Mouse (Mus musculus) heart, postnatal 0 days (tissue): ENCODE results near the gene Trip6. TPM values are rescaled to one million over a fixed set of nuclear protein-coding genes. Genes with fewer than 3 reads are reported as not detected.

Source experiments
- ATAC-seq: fragments of 200-750 bp; cut with Nextera tagmentation; 2 replicates; pipeline ENCODE4 v1.8.0; 2017; ENCODE audit warnings: low read depth, moderate number of reproducible peaks, moderate library complexity; ENCODE audit not compliant: insufficient read depth
- DNase-seq: peaks from one replicate; pipeline ENCODE4 v3.0.0-alpha.2; 2016; ENCODE audit warnings: low spot score
- H3K27ac ChIP-seq: fragments of 300-500 bp; sonication (generic); 2 replicates; pipeline ENCODE4 v1.5.1; 2014; ENCODE audit warnings: low read depth, mild to moderate bottlenecking
- H3K27me3 ChIP-seq: fragments of 300-500 bp; sonication (generic); 2 replicates; pipeline ENCODE4 v1.6.1; 2014; ENCODE audit warnings: low read length, mixed read lengths; ENCODE audit not compliant: control insufficient read depth, insufficient read depth
- H3K36me3 ChIP-seq: fragments of 300-500 bp; sonication (generic); replicated peaks from 2 replicates; pipeline ENCODE4 v1.6.1; 2014; ENCODE audit warnings: low read length, mixed read lengths; ENCODE audit not compliant: control insufficient read depth, insufficient read depth
- H3K4me1 ChIP-seq: fragments of 300-500 bp; sonication (generic); 2 replicates; pipeline ENCODE4 v1.6.1; 2014; ENCODE audit warnings: antibody characterized with exemption; ENCODE audit not compliant: control insufficient read depth, insufficient read depth
- H3K4me2 ChIP-seq: fragments of 300-500 bp; sonication (generic); 2 replicates; pipeline ENCODE4 v1.6.1; 2014; ENCODE audit warnings: low read depth, mild to moderate bottlenecking, low read length, moderate library complexity
- H3K4me3 ChIP-seq: fragments of 300-500 bp; sonication (generic); 2 replicates; pipeline ENCODE4 v1.5.1; 2014; ENCODE audit warnings: low read depth, low read length
- H3K9ac ChIP-seq: fragments of 300-500 bp; sonication (generic); replicated peaks from 2 replicates; pipeline ENCODE4 v1.6.1; 2014; ENCODE audit warnings: low read depth, low read length, mixed read lengths
- H3K9me3 ChIP-seq: fragments of 300-500 bp; sonication (generic); replicated peaks from 2 replicates; pipeline ENCODE4 v1.6.1; 2016; ENCODE audit warnings: low read length; ENCODE audit not compliant: control insufficient read depth
- CTCF ChIP-seq: IDR thresholded peaks from 2 replicates; pipeline ENCODE4 v1.5.1; 2016; ENCODE audit warnings: antibody characterized with exemption, control low read depth, low read depth
- EP300 ChIP-seq: IDR thresholded peaks from 2 replicates; pipeline ENCODE4 v1.6.1; 2016; ENCODE audit warnings: antibody characterized with exemption, low read depth
- whole genome bisulfite sequencing: fragments of 180-500 bp; shearing (Covaris S2); extraction: QIAGEN DNeasy Blood & Tissue Kit; methylation state at CpG from one replicate; pipeline ENCODE4 v1.1.7; 2014; 5-methylcytosine and 5-hydroxymethylcytosine counted together
- polyA plus RNA-seq: library from polyadenylated mRNA; unstranded; fragments of >200 nt; fragmentation: Nextera tagmentation; extraction: Ambion mirVana; gene quantifications from 2 replicates; pipeline ENCODE4 v1.2.1, GENCODE M21; 2015
- total RNA-seq: library from RNA; depleted of rRNA; stranded (reverse); fragments of >200 nt; gene quantifications from 2 replicates; pipeline ENCODE4 v1.2.3, GENCODE M21; 2014; ENCODE audit warnings: low replicate concordance

Trip6 gene
- total and polyA plus RNA-seq, 2 experiments from 2014 or later = 28.6 to 44.8 TPM

DNA sequence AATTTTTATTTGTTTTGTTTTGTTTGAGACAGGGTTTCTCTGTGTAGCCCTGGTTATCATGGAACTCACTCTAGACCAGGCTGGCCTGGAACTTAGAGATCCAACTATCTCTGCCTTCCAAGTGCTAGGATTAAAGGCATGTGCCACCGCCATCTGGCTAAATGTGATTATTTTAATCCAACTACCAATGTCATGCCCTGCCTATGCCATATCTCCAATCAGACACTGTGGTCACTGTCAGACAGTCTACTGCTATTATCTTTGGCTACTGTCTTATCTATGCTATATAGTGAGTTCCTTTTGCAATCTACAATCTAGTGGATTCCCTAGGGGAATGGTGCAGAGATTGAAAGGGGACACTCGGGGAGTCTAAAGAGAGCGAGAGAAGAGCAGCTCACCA lies 6.8 kb upstream of the Trip6 start:
- no peak for DNase-seq
- Histone ChIP-seq H3K36me3 (peaks cover 18% of the 10 kb centered on the region), H3K4me3 (no peak overlapping the region), H3K27ac (no peak overlapping the region), H3K9ac (no peak overlapping the region), H3K27me3 (no peaks in the 10 kb centered on the region), H3K4me2 (no peak overlapping the region), H3K4me1 (no peaks in the 10 kb centered on the region), H3K9me3 (no peaks in the 10 kb centered on the region)
- 83% methylated on average over 3 of the region's 3 CpGs for WGBS
- TF ChIP-seq EP300 (no peak), CTCF (no peak)
- ATAC-seq = no peak

DNA sequence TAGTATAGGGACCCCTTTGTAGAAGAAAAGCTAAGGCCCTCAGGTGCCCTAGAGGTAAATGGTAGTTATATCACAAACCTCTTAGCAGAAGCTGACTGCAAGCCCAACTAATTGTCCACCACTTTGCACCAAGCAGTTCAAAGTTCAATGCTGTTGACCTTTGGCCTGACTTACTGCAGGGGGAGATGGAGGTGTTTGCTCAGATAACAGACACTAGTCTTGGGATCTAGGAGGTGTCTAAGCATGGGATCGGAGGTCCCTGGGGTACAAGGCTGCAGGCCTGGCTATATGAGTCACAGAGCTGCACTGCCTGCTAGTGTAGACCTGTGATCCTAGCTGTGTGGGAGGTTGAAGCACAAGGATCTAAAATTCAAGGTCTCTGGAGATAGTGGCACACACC lies 4.4 kb upstream of the Trip6 start:
- Histone ChIP-seq H3K4me3 (no peak overlapping the region), H3K9ac (no peak overlapping the region), H3K27me3 (no peaks in the 10 kb centered on the region), H3K27ac (no peak overlapping the region), H3K4me1 (peaks cover 7% of the 10 kb centered on the region), H3K9me3 (no peaks in the 10 kb centered on the region), H3K4me2 (no peak overlapping the region), H3K36me3 (peaks cover 14% of the 10 kb centered on the region; the same call in 1 of the 2 replicates)
- DNase-seq (no peak), ATAC-seq (no peak)
- TF ChIP-seq CTCF (no peak), EP300 (no peak)
- WGBS = 88% methylated on average over 1 of the region's 1 CpGs

DNA sequence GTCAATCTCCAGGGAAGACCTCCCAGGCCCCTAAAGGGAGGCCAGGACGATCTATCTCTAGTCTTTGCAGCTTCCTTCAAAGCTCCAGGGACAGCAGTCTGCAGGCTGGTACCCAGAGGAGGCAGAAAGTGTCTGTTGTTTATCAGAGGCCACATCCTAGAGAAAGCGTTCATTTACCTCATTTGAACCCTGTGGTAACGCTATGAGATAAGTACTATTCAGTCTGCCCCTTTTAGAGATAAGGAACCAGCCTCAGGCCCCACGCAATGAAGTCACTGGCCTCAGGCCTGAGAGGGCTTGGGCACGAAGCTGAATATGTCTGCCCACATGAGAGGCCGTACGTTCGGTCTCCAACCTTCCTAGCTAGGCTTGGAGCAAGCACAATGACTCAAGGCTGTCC lies 3.2 kb upstream of the Trip6 start:
- H3K4me1 ChIP-seq = peaks cover 18% of the 10 kb centered on the region
- 64% methylated on average over 8 of the region's 8 CpGs for WGBS
- TF ChIP-seq CTCF = no peak
- no peak for TF ChIP-seq EP300

DNA sequence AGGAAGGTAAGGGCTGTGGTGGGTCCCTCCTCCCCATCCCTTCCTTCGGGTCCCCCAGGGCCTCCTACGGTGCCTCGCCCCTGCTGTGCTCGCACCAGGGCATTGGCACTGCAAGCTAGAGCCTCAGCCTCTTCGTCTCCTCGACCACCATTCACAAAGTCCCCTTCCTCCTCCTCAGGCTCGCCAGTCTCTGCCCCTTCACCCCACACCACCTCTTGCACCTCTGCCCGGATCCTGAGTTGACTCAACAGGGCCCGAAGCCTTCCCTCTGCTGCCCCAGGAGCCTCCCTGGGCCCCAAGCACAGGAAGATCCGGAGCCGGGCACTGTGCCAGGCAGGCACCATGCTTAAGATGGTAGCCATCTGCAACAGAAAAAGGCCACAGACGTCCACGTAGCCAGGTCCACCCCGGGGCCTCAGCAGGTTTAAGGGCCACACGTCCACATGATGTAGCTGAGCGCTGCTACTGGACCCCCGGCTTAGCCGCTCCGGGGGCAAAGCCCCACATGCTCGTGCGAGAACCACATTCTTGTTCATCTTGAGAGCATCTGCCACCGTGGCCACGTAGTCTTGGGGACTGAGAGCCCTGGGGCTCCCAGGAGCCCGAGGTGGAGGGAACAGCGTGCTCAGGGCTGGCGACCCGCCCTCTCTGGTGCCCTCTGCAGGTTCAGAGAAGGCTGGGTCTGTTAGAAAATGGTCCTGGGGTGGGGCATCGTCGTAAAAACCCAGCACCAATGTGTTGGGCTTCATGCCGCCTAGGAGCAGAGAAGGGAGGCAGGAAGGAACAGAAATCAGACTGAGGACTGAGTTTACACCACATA lies 1.1 kb upstream of the Trip6 start:
- Histone ChIP-seq H3K27me3 (no peaks in the 10 kb centered on the region), H3K4me2 (no peak overlapping the region), H3K9ac (no peak overlapping the region), H3K9me3 (no peaks in the 10 kb centered on the region), H3K27ac (no peak overlapping the region), H3K4me1 (peaks cover 18% of the 10 kb centered on the region), H3K4me3 (no peak overlapping the region), H3K36me3 (peaks cover 11% of the 10 kb centered on the region)
- TF ChIP-seq CTCF (peak; percentile 38), EP300 (no peak)
- 53% methylated on average over 30 of the region's 30 CpGs for WGBS
- ATAC-seq (no peak), DNase-seq (no peak)

More for the DNA sequence above, 3.2 kb upstream of the Trip6 start:
- Histone ChIP-seq H3K4me2 (no peak overlapping the region), H3K9me3 (no peaks in the 10 kb centered on the region), H3K27ac (no peak overlapping the region), H3K36me3 (peaks cover 11% of the 10 kb centered on the region; the same call in 1 of the 2 replicates), H3K4me3 (no peak overlapping the region), H3K9ac (no peak overlapping the region), H3K27me3 (no peaks in the 10 kb centered on the region)
- DNase-seq = no peak
- no peak for ATAC-seq

DNA sequence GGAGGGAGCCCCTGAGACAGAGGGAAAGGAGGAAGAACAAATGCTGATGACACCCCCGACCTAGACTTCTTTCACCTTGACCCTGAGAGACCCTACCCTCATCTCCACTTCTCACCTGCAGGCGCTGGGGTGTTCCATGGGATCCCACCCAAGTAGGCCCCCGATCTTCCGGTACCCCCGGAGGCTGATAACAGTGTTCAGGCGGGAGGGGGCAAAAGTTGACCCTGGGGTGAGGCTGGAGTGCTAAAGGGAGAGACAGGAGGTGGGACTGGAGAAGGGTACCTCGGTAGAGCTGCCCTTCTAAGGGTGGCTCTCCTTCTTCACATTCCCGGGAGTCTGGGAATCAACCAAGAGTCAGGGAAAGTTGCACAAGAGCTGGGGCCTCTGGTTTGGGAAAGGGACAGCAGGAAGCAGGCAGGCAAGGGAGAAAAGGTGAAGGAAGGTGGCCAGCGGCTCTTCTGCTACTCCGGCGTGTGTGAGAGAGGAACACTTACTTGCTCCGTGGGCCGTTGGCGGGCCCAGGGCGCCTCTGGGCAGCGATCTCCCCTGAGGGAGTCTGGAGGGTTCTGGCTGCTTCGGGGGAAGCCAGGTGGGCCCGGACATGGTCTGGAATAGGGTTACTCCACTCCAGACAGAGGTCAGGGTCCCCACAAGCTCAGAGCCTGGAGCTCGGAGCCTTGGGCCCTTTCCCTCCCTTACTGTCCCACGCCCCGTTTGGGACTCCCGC lies 575 bp downstream of the Trip6 start:
- no peaks in the 10 kb centered on the region for H3K27me3 ChIP-seq
- peak overlapping the region; percentile 57 for H3K4me3 ChIP-seq
- H3K9me3 ChIP-seq = no peaks in the 10 kb centered on the region
- peak overlapping the region; percentile 93 for H3K4me2 ChIP-seq
- H3K9ac ChIP-seq = peak overlapping the region; percentile 79
- WGBS = 2% methylated on average over 22 of the region's 22 CpGs
- H3K4me1 ChIP-seq = peaks cover 18% of the 10 kb centered on the region
- ATAC-seq (peak; percentile 54; the same call in 1 of the 2 replicates), DNase-seq (no peak)
- no peak for TF ChIP-seq EP300
- no peak for TF ChIP-seq CTCF
- peaks cover 24% of the 10 kb centered on the region for H3K36me3 ChIP-seq
- H3K27ac ChIP-seq = peak overlapping the region; percentile 82
